Mouse (Mus musculus) kidney, adult 10 weeks (tissue): ENCODE data around the gene Klk13. TPM values are rescaled to one million over a fixed set of nuclear protein-coding genes. Genes with fewer than 3 reads are reported as not detected.

ENCODE experiments used
- polyA plus RNA-seq: library from polyadenylated mRNA; stranded (reverse); fragments of 350-450 nt; fragmentation: Illumina TruSeq; extraction: RNeasy Lipid Tissue Mini Kit (QIAGEN cat#74804); gene quantifications from one replicate; pipeline ENCODE4 v1.2.3, GENCODE M21; 2014; ENCODE audit warnings: low read depth, low replicate concordance

The Klk13 gene
- not detected for polyA plus RNA-seq

DNA sequence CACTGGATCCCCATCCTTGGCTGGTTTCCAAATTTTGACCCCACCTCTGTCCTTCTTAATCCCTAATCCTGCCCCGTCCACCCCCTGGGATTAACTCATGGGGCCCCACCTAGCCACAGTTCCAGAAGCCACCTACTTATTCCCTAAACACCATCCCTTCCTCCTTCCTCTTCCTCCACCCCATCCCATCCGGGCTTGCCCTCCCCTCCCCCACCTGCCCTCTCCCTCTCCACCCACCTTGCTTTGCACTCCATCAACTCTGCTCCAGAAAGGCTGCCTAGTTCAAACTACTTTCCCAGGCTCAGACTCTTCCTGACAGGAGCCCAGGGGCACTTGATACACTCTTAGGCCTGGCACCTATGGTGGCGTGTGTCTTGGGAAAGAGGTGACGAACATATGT, at the start of gene Klk13:
Klk13 (plus strand) TSS at position 301 of the 400 bp plus-strand sequence.

DNA sequence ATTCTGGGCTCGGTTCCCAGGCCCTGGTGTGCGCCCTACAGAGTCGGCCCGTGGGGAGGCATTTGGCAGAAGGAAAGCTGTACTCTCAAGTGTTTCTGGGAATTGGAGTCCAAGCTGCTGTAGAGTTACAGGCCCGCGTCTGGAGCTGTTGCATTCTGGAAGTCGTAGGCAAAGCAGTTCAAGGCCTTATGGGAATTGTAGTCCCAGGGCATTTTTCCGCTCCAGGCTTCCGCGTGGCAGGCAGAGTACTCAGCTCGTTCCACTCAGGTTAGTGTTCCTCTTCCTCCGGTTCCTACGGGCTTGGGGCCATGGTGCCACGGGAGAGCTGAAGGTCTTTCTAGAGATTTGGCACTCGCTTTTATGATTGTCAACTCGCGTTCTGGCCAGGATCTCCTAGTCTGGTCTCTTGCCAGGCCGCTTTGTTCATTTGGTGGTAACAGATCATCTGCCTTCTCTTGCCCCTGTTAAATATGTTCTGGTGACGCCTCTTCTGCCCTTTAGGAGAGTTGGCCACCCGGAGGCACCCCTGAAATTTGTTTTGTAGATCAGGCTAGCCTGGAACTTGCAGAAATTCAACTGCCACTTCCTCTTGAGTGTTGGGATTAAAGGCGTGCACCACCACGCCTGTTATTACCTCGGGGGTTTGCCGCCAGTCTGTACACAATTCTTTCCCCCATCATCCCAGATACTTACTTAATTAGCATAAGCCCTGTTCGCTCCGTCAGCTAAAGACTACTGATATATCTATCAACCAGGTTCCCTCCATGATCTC, 40.4 kb upstream of the Klk13 start, which contains the start of gene Ctu1:
Ctu1 (plus strand) TSS at position 208 of the 772 bp plus-strand sequence.

DNA sequence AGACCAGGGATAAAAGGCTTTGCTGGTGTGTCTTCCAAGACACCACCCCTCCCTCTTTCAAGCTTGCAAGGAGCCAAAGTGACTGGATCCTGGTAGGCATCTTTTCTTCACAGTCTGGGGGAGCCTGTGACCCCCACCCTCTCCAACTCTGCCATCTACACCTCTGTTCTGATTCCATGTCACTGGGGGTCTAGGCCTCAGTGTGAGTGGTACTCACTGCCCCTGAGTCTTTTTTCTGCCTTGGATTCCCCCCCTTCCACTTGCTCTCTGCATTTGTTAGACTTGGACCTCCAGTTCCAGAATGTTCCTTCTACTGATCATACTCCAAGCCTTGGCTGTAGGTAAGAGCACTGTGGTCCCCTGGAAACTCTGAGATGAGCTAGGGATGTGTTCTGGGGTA, 22.2 kb upstream of the Klk13 start, which contains the start of gene Klk14:
Klk14 (plus strand) TSS at position 301 of the 400 bp plus-strand sequence.

DNA sequence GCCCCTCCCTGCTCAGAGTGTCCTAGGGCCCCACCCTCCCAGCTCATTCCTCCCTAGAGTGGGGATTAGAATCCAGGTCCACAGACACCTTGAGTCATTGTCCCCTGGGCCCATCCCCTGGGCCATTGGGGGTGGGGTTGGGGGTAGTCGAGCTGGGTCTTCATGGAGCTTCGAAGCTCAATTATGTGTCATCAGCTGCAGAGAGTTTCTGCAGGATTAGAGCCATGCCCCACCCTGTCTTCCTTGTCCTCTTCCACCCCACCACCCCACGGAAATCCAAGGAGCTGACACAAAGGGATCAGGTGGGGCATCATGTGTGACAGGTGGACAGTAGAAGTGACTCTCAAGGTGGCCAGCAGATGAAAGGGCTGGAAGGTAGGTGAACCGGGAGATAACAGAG, 56.2 kb downstream of the Klk13 start, which contains the start of gene Klk12:
Klk12 (plus strand) TSS at position 301 of the 400 bp plus-strand sequence.

DNA sequence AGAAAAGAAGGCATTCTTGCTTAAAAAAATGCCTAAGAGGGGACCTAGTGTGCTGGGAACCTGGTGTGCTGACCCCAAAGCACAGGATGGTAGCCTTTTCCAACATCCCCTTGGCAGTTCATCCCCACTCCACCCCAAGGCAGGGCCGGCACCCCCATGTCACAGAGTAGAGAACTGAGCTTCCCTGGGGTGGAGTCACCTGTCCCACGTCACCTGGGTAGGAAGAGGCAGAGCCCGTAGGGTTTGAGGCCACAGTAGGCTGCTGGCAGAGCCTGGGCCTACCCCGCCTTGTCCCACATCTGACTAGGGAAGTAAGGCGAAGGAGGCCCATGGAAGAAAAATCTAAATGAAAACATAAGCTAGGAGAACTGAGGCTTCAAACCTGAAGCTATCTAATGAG, 62.0 kb downstream of the Klk13 start, which contains the start of gene Klk11:
Klk11 (plus strand) TSS at position 241 of the 400 bp plus-strand sequence.

Other genes starting within 250 kb of the Klk13 start
- gene Vsig10l, start 249.4 kb upstream of the Klk13 start, polyA plus RNA-seq, result 0.89 TPM
- not detected for gene Iglon5, start 222.5 kb upstream of the Klk13 start, polyA plus RNA-seq
- not detected for gene 4931406B18Rik, start 206.6 kb upstream of the Klk13 start, polyA plus RNA-seq
- 1.7 TPM for gene Cd33, start 168.1 kb upstream of the Klk13 start, polyA plus RNA-seq
- 1.6 TPM for gene Zfp658, start 150.3 kb upstream of the Klk13 start, polyA plus RNA-seq
- gene Zfp719, start 133.0 kb upstream of the Klk13 start, polyA plus RNA-seq, result 13.8 TPM
- not detected for gene Zfp819, start 105.4 kb upstream of the Klk13 start, polyA plus RNA-seq
- not detected for gene Ceacam18, start 77.9 kb upstream of the Klk13 start, polyA plus RNA-seq
- gene Siglece, start 52.4 kb upstream of the Klk13 start, polyA plus RNA-seq, result 0.32 TPM
- 1.4 TPM for gene Ctu1, start 40.6 kb upstream of the Klk13 start, polyA plus RNA-seq
- not detected for gene Klk14, start 22.1 kb upstream of the Klk13 start, polyA plus RNA-seq
- gene Klk12, start 56.3 kb downstream of the Klk13 start, polyA plus RNA-seq, result not detected
- not detected for gene Klk11, start 62.0 kb downstream of the Klk13 start, polyA plus RNA-seq
- gene Klk10, start 68.5 kb downstream of the Klk13 start, polyA plus RNA-seq, result not detected
- gene Klk9, start 79.3 kb downstream of the Klk13 start, polyA plus RNA-seq, result not detected
- gene Klk8, start 85.0 kb downstream of the Klk13 start, polyA plus RNA-seq, result not detected
- not detected for gene Klk7, start 98.7 kb downstream of the Klk13 start, polyA plus RNA-seq
- not detected for gene Klk6, start 111.9 kb downstream of the Klk13 start, polyA plus RNA-seq
- not detected for gene Klk5, start 129.4 kb downstream of the Klk13 start, polyA plus RNA-seq
- not detected for gene Klk4, start 168.6 kb downstream of the Klk13 start, polyA plus RNA-seq
- gene Klk15, start 221.2 kb downstream of the Klk13 start, polyA plus RNA-seq, result not detected
- 0.57 TPM for gene Klk1b8, start 238.1 kb downstream of the Klk13 start, polyA plus RNA-seq